Mouse (Mus musculus): Measurements from ENCODE around the gene Wwox. TPM values are rescaled to one million over a fixed set of nuclear protein-coding genes. Genes with fewer than 3 reads are reported as not detected.

The Wwox gene
- polyA plus RNA-seq, 1 experiment, result 17.3 TPM

DNA sequence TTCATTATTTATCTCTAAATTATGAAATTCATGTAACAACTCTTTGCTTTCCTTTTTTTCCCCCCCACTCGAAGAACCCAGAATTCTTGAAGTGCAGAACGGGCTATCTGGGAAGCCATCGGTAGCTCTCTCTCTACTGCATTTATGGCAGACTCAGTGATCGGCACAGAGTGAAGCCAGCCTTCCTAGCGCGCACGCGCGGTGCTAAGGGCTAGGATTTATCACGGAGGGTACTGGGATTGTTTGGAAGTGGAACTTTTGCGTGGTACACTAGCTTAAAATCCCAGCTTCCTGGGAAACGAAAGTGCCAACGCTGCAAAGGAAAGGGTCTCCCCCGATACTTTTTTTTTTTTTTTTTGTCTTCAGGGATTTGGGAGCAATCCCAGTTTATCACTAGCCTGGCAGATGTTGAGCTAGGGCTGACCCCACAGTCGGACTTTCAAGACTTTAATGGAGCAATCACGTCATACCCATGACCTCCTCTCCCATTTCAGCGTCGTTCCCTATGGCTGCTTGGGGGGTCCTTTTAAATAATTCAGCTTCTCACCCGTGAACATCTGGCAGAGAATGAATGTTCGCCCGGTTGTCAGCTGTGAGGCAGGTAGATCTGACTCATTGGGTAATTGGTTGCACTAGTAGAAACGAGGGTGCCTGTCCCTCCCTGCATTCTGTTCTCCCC, 810.4 kb downstream of the Wwox start:
- TF ChIP-seq CTCF (IDR thresholded peaks at IDR 0.05; ENCODE audit: extremely low read depth, insufficient read depth, low read length) (no peak), POLR2A (IDR thresholded peaks at IDR 0.05; ENCODE audit: extremely low read depth, insufficient read depth, low read length) (no peak)
- H3K4me3 ChIP-seq (ENCODE audit: insufficient read depth, low read length), result no peak overlapping the region
- H3K4me1 ChIP-seq (ENCODE audit: control insufficient read depth, insufficient read depth, low read length), result no peaks in the 10 kb centered on the region

GRCm38 (mm10) chr8:115255550-115255949, 816.1 kb downstream of the Wwox start:
- Histone ChIP-seq H3K4me3 (ENCODE audit: insufficient read depth, low read length) (no peak overlapping the region), H3K27ac (ENCODE audit: insufficient read depth, low read length) (no peak overlapping the region), H3K4me1 (ENCODE audit: control insufficient read depth, insufficient read depth, low read length) (no peaks in the 10 kb centered on the region)
- TF ChIP-seq POLR2A (IDR thresholded peaks at IDR 0.05; ENCODE audit: extremely low read depth, insufficient read depth, low read length) (no peak), CTCF (IDR thresholded peaks at IDR 0.05; ENCODE audit: extremely low read depth, insufficient read depth, low read length) (no peak)

More for the DNA sequence above, 810.4 kb downstream of the Wwox start:
- no peak overlapping the region for H3K27ac ChIP-seq (ENCODE audit: insufficient read depth, low read length)

- no peak overlapping the region for H3K27ac ChIP-seq (ENCODE audit: insufficient read depth, low read length)
- TF ChIP-seq CTCF (IDR thresholded peaks at IDR 0.05; ENCODE audit: extremely low read depth, insufficient read depth, low read length) (no peak), POLR2A (IDR thresholded peaks at IDR 0.05; ENCODE audit: extremely low read depth, insufficient read depth, low read length) (no peak)
- no peaks in the 10 kb centered on the region for H3K4me1 ChIP-seq (ENCODE audit: control insufficient read depth, insufficient read depth, low read length)
- no peak overlapping the region for H3K4me3 ChIP-seq (ENCODE audit: insufficient read depth, low read length)
Observed at GRCm38 (mm10) chr8:115257417-115257816, 818.0 kb downstream of the Wwox start.

- TF ChIP-seq POLR2A (IDR thresholded peaks at IDR 0.05; ENCODE audit: extremely low read depth, insufficient read depth, low read length), result no peak
- TF ChIP-seq CTCF (IDR thresholded peaks at IDR 0.05; ENCODE audit: extremely low read depth, insufficient read depth, low read length), result no peak
- H3K27ac ChIP-seq (ENCODE audit: insufficient read depth, low read length), result no peak overlapping the region
- no peaks in the 10 kb centered on the region for H3K4me1 ChIP-seq (ENCODE audit: control insufficient read depth, insufficient read depth, low read length)
- H3K4me3 ChIP-seq (ENCODE audit: insufficient read depth, low read length), result no peak overlapping the region
Observed at GRCm38 (mm10) chr8:115259806-115260205, 820.4 kb downstream of the Wwox start.

DNA sequence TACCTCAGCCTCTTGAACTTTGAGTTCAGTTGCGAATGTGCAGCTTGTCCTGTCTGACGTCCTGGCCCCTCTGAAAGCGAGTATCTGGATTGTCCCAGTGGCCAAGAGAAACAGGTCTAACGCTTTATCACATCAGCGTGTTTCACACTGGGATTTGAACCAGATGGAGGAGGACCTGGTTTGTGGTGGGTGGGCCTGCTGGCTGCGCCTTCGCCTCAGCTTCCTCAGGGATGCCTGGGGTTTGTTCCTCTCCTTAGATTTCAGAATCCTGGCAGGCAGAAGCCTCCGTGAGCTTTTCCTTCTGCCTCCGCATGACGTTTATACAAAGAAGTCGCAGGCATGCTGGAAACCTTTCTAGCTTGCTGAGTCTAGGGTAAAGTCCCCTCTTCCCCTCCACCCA, 827.7 kb downstream of the Wwox start:
- H3K27ac ChIP-seq (ENCODE audit: insufficient read depth, low read length), result no peak overlapping the region
- TF ChIP-seq POLR2A (IDR thresholded peaks at IDR 0.05; ENCODE audit: extremely low read depth, insufficient read depth, low read length) (no peak), CTCF (IDR thresholded peaks at IDR 0.05; ENCODE audit: extremely low read depth, insufficient read depth, low read length) (no peak)
- no peak overlapping the region for H3K4me3 ChIP-seq (ENCODE audit: insufficient read depth, low read length)
- no peaks in the 10 kb centered on the region for H3K4me1 ChIP-seq (ENCODE audit: control insufficient read depth, insufficient read depth, low read length)

DNA sequence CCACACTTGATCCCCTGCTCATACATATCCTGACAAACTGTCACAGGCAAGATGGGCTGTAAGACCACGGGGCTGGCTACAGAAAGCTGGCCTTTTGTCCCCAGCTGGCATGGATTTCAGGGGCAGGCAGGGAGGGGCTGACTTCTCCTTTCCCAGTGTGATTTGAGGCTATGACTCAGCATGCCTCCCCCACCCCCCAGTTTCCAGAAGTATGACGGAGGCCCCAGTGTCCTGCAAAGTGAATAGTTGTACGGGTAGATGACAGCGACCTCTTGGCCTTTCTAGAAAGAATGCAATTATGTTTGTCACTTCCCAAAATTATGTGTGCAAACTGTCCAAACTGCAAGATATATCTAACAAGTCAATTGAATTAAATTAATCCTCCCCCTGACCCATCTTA, 830.1 kb downstream of the Wwox start:
- TF ChIP-seq POLR2A (IDR thresholded peaks at IDR 0.05; ENCODE audit: extremely low read depth, insufficient read depth, low read length), result no peak
- TF ChIP-seq CTCF (IDR thresholded peaks at IDR 0.05; ENCODE audit: extremely low read depth, insufficient read depth, low read length), result no peak
- no peak overlapping the region for H3K4me3 ChIP-seq (ENCODE audit: insufficient read depth, low read length)
- no peak overlapping the region for H3K27ac ChIP-seq (ENCODE audit: insufficient read depth, low read length)
- H3K4me1 ChIP-seq (ENCODE audit: control insufficient read depth, insufficient read depth, low read length), result no peaks in the 10 kb centered on the region

- H3K4me3 ChIP-seq (ENCODE audit: insufficient read depth, low read length), result no peak overlapping the region
- no peaks in the 10 kb centered on the region for H3K4me1 ChIP-seq (ENCODE audit: control insufficient read depth, insufficient read depth, low read length)
- H3K27ac ChIP-seq (ENCODE audit: insufficient read depth, low read length), result no peak overlapping the region
- TF ChIP-seq CTCF (IDR thresholded peaks at IDR 0.05; ENCODE audit: extremely low read depth, insufficient read depth, low read length) (no peak), POLR2A (IDR thresholded peaks at IDR 0.05; ENCODE audit: extremely low read depth, insufficient read depth, low read length) (no peak)
Observed at GRCm38 (mm10) chr8:115273976-115274375, 834.5 kb downstream of the Wwox start.

DNA sequence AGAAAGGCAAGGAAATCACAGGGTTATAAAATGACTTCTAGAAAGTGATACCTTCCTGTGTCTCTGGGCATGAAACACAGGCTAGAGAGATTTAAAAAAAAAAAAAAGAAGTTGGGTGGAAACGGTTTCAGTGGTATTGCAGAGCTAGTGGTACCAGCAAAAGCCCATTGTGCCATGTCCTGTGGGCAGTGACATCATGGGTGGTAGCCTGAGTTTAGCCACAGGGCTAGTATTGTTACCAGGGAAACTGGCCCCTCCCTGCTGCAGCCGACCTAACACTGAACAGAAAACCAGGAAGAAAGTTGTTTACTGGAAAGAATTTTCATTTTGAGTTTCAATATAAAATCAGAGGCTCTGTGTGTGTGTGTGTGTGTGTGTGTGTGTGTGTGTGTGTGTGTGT, 836.8 kb downstream of the Wwox start:
- Histone ChIP-seq H3K4me3 (ENCODE audit: insufficient read depth, low read length) (no peak overlapping the region), H3K4me1 (ENCODE audit: control insufficient read depth, insufficient read depth, low read length) (no peaks in the 10 kb centered on the region), H3K27ac (ENCODE audit: insufficient read depth, low read length) (no peak overlapping the region)
- no peak for TF ChIP-seq CTCF (IDR thresholded peaks at IDR 0.05; ENCODE audit: extremely low read depth, insufficient read depth, low read length)
- no peak for TF ChIP-seq POLR2A (IDR thresholded peaks at IDR 0.05; ENCODE audit: extremely low read depth, insufficient read depth, low read length)

DNA sequence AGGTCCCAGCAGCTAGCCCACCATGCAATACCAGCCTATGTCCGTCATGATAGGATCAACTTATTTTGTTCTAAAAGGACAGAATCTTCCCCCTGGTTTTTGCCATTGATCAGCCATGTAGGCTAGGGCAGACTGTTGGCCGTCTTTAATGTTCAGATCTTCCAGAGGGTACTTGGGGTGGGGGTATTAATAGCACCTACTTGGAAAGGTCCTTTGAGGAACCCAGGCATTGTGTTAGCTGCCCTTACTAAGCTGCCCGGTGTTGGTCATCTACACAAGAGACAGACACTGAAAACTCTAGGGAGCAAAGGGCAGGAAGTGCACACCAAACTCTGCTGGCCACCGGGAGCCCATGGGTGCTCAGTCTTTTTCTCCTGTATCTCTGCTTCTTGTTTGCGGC, 838.8 kb downstream of the Wwox start:
- no peaks in the 10 kb centered on the region for H3K4me1 ChIP-seq (ENCODE audit: control insufficient read depth, insufficient read depth, low read length)
- TF ChIP-seq POLR2A (IDR thresholded peaks at IDR 0.05; ENCODE audit: extremely low read depth, insufficient read depth, low read length), result no peak
- TF ChIP-seq CTCF (IDR thresholded peaks at IDR 0.05; ENCODE audit: extremely low read depth, insufficient read depth, low read length), result no peak
- H3K27ac ChIP-seq (ENCODE audit: insufficient read depth, low read length), result no peak overlapping the region
- H3K4me3 ChIP-seq (ENCODE audit: insufficient read depth, low read length), result no peak overlapping the region

DNA sequence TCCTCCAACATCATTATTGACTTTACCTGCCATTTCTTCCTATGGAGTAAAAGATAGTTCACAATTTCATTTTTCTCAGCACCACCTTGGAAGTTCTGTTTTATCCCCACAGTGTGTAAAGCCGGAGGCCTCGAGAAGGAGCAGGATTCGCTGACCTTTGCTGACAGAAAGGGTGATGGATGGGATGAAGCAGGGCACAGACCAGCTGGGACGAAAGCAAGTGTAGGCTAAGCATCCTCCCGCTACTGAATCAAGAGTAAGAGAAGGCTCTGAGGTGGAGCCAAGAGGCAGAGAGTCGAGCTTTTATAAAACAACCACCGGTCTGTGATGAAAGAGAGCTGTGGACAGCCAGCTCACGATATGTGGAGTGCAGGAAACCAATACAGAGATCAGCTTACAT, 850.8 kb downstream of the Wwox start:
- Histone ChIP-seq H3K4me3 (ENCODE audit: insufficient read depth, low read length) (no peak overlapping the region), H3K27ac (ENCODE audit: insufficient read depth, low read length) (no peak overlapping the region), H3K4me1 (ENCODE audit: control insufficient read depth, insufficient read depth, low read length) (no peaks in the 10 kb centered on the region)
- TF ChIP-seq POLR2A (IDR thresholded peaks at IDR 0.05; ENCODE audit: extremely low read depth, insufficient read depth, low read length) (no peak), CTCF (IDR thresholded peaks at IDR 0.05; ENCODE audit: extremely low read depth, insufficient read depth, low read length) (no peak)
